Mouse (Mus musculus): Measurements from ENCODE around the gene Otof. TPM values are rescaled to one million over a fixed set of nuclear protein-coding genes. Genes with fewer than 3 reads are reported as not detected.
A peak's percentile ranks its signal among the peaks of the same experiment; 100 is the strongest.

The Otof gene
- 0.04 and 0.14 TPM in 2 replicates for polyA plus RNA-seq (2012; rRNA removed)

DNA sequence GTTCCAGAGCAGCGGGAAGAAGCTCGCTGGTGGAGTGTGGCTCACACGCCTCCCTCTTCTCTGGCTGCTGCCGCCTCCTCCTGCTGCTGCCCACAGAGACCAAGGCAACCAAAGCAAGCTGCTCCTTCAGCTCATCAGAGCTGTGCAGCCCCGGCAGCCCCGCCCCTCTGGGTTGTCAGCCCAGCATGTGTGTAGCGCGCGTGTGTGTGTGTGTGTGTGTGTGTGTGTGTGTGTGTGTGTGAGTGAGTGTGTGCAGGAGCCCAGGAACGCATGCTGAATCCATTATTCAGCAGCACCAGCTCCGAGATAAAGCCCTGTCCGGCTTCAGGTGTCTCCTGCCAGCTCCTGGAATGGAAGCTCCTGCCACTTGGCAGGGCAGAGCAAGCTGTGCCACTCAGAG lies at the start of gene Otof:
Otof (minus strand) TSS at position 112 of the 400 bp plus-strand sequence.
- WGBS: 14% methylated on average over 12 of the region's 12 CpGs
- DNase-seq (ENCODE audit: low read depth, low spot score): no peak

GRCm38 (mm10) chr5:30497299-30497698 lies 35.6 kb upstream of the Otof start:
- WGBS: 74% methylated on average over 7 of the region's 7 CpGs
- DNase-seq (ENCODE audit: low read depth, low spot score): no peak

- 44% methylated on average over 8 of the region's 8 CpGs for WGBS
- DNase-seq (ENCODE audit: low read depth, low spot score): no peak
Measured at GRCm38 (mm10) chr5:30496821-30497220, 35.1 kb upstream of the Otof start.

DNA sequence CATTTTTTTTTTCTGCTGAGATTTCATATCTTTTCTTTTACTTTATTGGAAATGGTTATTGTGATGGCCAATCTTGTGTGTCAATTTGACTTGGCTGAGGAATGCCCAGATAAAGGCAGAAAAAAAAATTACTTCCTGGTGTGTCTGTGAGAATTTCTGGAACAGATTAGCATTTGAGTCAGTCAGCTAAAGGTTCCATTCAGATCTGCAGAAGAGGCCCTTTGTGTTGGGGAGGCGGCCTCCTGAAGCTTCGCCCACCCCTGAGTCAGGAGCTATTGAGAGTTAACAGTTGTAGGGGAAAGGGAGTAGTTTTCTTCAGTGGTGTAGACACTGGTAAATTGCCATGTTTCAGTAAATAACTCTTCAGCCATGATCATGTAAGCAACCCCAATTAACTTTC lies 33.6 kb upstream of the Otof start:
- DNase-seq (ENCODE audit: low read depth, low spot score): no peak
- 41% methylated on average over 2 of the region's 2 CpGs for WGBS

- 78% methylated on average over 7 of the region's 7 CpGs for WGBS
Measured at GRCm38 (mm10) chr5:30494606-30495005, 32.9 kb upstream of the Otof start.

GRCm38 (mm10) chr5:30493723-30494122 lies 32.0 kb upstream of the Otof start:
- 66% methylated on average over 7 of the region's 7 CpGs for WGBS
- no peak for DNase-seq (ENCODE audit: low read depth, low spot score)

More at GRCm38 (mm10) chr5:30494606-30495005, 32.9 kb upstream of the Otof start:
- no peak for DNase-seq (ENCODE audit: low read depth, low spot score)

DNA sequence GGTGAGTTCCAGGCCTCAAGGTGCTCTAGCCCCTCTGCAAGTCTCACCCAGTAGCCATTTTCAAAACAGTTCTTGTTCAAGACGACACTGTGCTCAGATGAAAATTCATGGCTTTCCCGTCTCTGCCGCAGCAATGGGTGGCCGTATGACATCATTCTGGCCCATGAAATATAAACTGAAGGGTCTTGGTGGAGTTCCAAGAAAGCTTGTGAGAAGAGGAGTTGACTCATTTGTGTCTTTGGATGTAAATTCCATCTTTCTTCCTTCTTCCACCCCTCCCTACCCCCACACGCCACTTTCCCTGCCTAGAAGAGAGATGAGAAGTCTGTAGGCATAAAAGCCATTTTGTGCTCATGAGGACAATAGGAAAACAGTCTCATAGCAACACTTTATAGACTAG lies 29.1 kb upstream of the Otof start:
- no peak for DNase-seq (ENCODE audit: low read depth, low spot score)
- WGBS: 60% methylated on average over 5 of the region's 5 CpGs

DNA sequence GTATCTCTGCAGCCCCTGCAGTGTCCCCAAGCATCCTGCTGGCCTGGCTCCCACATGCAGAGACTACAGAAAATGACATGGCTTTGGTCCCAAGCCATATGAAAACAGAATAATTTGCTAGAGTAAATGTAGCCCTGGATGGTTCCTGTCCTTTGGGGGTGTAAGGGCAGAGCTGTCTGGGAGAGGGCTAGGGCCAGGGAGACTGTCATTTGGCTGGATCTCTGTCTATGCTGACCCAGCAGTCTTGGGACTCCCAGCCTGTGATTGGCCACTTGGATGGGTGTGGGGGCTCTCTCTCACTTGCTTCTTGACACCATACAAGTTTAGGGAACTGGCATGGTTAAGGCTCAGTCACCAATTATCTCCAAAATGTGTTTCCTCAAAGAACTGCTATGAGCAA lies 28.5 kb upstream of the Otof start:
- DNase-seq (ENCODE audit: low read depth, low spot score): no peak

GRCm38 (mm10) chr5:30485136-30485535 lies 23.4 kb upstream of the Otof start:
- 26% methylated on average over 6 of the region's 6 CpGs for WGBS
- DNase-seq (ENCODE audit: low read depth, low spot score): no peak

- 63% methylated on average over 5 of the region's 5 CpGs for WGBS
- DNase-seq (ENCODE audit: low read depth, low spot score): no peak
Measured at GRCm38 (mm10) chr5:30484591-30484990, 22.9 kb upstream of the Otof start.

DNA sequence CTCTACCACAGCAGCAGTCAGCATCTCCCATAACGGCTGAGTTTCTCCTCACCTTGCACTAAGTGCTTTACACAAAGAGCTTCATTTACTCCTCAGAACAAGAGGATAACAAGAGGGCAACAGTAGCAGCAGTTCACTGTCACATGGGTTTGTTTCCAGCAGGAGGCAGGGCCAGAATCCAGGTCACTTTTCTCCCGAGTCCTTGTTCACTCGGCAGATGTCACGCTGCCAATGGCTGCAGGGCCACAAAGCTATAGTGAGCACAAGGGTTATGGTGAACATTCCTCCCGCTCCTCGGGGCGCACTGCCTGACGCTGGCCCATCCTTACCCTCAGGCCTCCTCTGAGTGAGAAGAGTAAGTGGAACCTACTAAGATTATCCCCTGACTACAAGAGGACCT lies 21.8 kb upstream of the Otof start:
- 74% methylated on average over 8 of the region's 8 CpGs for WGBS
- DNase-seq (ENCODE audit: low read depth, low spot score): no peak

GRCm38 (mm10) chr5:30482319-30482718 lies 20.6 kb upstream of the Otof start:
- DNase-seq (ENCODE audit: low read depth, low spot score): peak; percentile 31
- WGBS: 18% methylated on average over 5 of the region's 5 CpGs

DNA sequence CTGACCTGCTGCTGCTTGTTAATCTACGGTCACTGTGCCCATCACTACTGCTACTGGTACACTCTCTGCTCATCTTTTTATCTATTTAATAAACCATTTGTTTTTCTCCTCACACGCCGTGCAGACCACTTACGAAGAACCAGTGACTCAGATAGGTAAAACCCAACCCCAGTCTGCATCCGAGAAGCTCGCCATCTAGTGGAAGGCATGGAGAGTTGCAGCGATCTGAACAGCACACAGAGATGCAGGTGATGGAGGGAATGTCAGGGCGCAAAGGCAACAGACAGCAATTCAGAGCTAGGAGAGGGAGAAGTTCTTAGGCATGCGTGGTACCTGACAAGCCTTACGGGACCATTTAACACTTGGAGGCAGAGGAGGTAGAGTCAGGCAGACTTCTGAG lies 14.8 kb upstream of the Otof start:
- DNase-seq (ENCODE audit: low read depth, low spot score): no peak
- 31% methylated on average over 10 of the region's 10 CpGs for WGBS

GRCm38 (mm10) chr5:30472148-30472547 lies 10.4 kb upstream of the Otof start:
- WGBS: 30% methylated on average over 5 of the region's 5 CpGs
- no peak for DNase-seq (ENCODE audit: low read depth, low spot score)

- 69% methylated on average over 6 of the region's 6 CpGs for WGBS
- no peak for DNase-seq (ENCODE audit: low read depth, low spot score)
Measured at GRCm38 (mm10) chr5:30470454-30470853, 8.7 kb upstream of the Otof start.

DNA sequence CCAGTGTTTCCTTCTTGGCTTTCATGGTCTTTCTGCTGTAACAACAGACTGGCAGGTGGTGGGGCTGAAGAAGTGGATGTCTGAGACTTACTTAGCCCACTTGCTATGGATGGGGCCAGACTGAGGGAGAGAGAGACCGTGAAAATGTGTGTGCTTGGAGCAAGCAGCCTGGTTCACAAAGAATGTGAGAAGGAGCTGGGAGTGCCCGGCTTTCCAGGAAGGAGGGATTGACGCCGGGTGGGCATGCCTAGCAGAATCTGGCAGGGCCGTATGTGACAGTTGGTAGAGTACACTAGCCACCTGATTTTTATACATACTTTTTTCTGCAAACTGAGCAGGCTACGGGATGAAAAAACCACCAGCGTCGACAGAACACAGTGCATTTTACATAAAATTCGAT lies 4.6 kb upstream of the Otof start:
- DNase-seq (ENCODE audit: low read depth, low spot score): no peak
- WGBS: 30% methylated on average over 9 of the region's 9 CpGs

GRCm38 (mm10) chr5:30465861-30466260 lies 4.1 kb upstream of the Otof start, which contains the start of gene 1700001C02Rik:
1700001C02Rik (plus strand) TSS chr5:30466047.
- no peak for DNase-seq (ENCODE audit: low read depth, low spot score)
- 13% methylated on average over 21 of the region's 21 CpGs for WGBS

- DNase-seq (ENCODE audit: low read depth, low spot score): no peak
- WGBS: 36% methylated on average over 4 of the region's 4 CpGs
Measured at GRCm38 (mm10) chr5:30460155-30460554, 1.6 kb downstream of the Otof start.

DNA sequence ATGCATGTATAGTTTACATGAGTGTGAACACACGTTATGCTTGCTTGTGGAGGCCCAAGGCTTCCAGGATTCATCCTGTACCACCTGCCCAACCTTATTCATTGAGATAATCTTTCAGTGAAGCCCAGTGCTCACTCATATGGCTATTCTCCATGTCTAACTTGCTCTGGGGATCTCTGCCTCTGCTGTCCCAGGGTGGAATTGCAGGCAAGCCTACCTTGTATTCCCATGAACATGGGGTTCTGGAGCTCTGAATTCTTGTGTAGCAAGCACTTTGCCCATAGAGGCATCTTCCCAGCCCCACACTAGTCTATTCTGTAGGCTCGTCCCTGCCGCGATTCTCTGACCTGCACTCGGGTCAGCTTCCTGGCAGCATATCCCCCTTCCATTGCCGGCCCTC lies 5.7 kb downstream of the Otof start:
- DNase-seq (ENCODE audit: low read depth, low spot score): no peak
- WGBS: 36% methylated on average over 6 of the region's 6 CpGs

GRCm38 (mm10) chr5:30444327-30444895 lies 17.3 kb downstream of the Otof start:
- DNase-seq (ENCODE audit: low read depth, low spot score): no peak
- WGBS: 74% methylated on average over 13 of the region's 13 CpGs

DNA sequence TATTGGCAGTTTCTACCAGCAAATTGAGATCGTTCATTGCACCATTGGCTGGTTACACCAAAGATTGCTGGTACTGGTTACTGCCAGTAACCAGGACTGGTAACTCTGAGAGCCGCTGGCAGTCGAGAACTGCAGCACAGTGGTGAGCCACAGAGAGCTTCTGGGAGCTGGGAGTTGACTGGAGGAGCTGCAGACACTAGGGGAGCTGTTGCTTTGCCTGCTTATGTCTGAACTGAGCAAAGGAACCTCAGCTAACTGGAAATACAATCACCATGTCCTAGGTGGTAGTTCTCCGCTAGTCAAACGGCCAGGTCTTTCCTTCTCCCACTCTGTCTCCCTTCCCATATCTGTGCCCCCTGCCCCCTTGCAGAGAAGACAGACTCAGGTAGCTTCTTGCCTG lies 19.5 kb downstream of the Otof start:
- no peak for DNase-seq (ENCODE audit: low read depth, low spot score)
- WGBS: 62% methylated on average over 5 of the region's 5 CpGs

GRCm38 (mm10) chr5:30440308-30440906 lies 21.3 kb downstream of the Otof start:
- DNase-seq (ENCODE audit: low read depth, low spot score): no peak
- WGBS: 76% methylated on average over 8 of the region's 8 CpGs

Measured in large intestine, adult 2 months (tissue).